7 mouse cellular contexts compared by ENCODE assay signal in genomic region chr3:157946843-157947358, GRCm38 (mm10). TPM values are rescaled to one million over a fixed set of nuclear protein-coding genes. Genes with fewer than 3 reads are reported as not detected.
DNase-seq lines count a peak whose midpoint lies in the region; ATAC-seq lines count a peak whose summit lies in the region.

Gene Ankrd13c (plus strand): TSS chr3:157947239.

- H3K4me1 ChIP-seq in embryonic facial prominence, embryonic 11.5 days (ENCODE audit: control insufficient read depth, insufficient read depth, low read length) = no peaks in the 10 kb centered on the region
- H3K4me1 ChIP-seq in limb, embryonic 10.5 days = peaks cover 10% of the 10 kb centered on the region; the same call in 1 of the 2 replicates
- H3K4me1 ChIP-seq in midbrain, embryonic 13.5 days (replicated peaks) = peaks cover 32% of the 10 kb centered on the region

- under 1% methylated on average over 38 of the region's 45 CpGs for WGBS in embryonic facial prominence, embryonic 11.5 days
- 0% methylated on average over 45 of the region's 45 CpGs for WGBS in limb, embryonic 10.5 days
- WGBS in midbrain, embryonic 13.5 days = under 1% methylated on average over 45 of the region's 45 CpGs

- peak within 1 kb of the TSS; percentile 94 for H3K9ac ChIP-seq in embryonic facial prominence, embryonic 11.5 days (replicated peaks; ENCODE audit: low read length)
- peak within 1 kb of the TSS; percentile 98 for H3K9ac ChIP-seq in midbrain, embryonic 13.5 days (replicated peaks)

- no peaks in the 10 kb centered on the region for H3K36me3 ChIP-seq in embryonic facial prominence, embryonic 11.5 days (replicated peaks; ENCODE audit: control insufficient read depth, insufficient read depth, low read depth, low read length)
- H3K36me3 ChIP-seq in limb, embryonic 10.5 days = peaks cover 14% of the 10 kb centered on the region
- 0 out of 2 replicates have a peak, but pooled peaks cover 5% of the 10 kb centered on the region for H3K36me3 ChIP-seq in midbrain, embryonic 13.5 days

- H3K27ac ChIP-seq in embryonic facial prominence, embryonic 11.5 days (replicated peaks; ENCODE audit: low read depth, low read length) = peak within 1 kb of the TSS; percentile 93
- peak within 1 kb of the TSS; percentile 91 for H3K27ac ChIP-seq in limb, embryonic 10.5 days
- H3K27ac ChIP-seq in midbrain, embryonic 13.5 days = peak within 1 kb of the TSS; percentile 98

- H3K9me3 ChIP-seq in embryonic facial prominence, embryonic 11.5 days (replicated peaks; ENCODE audit: control insufficient read depth, low read length) = no peaks in the 10 kb centered on the region
- H3K9me3 ChIP-seq in limb, embryonic 10.5 days (replicated peaks) = no peaks in the 10 kb centered on the region
- no peaks in the 10 kb centered on the region for H3K9me3 ChIP-seq in midbrain, embryonic 13.5 days

- no peaks in the 10 kb centered on the region for H3K27me3 ChIP-seq in embryonic facial prominence, embryonic 11.5 days (ENCODE audit: control insufficient read depth, insufficient read depth, low read length)
- no peaks in the 10 kb centered on the region for H3K27me3 ChIP-seq in limb, embryonic 10.5 days (ENCODE audit: low read depth, poor library complexity, severe bottlenecking)
- no peaks in the 10 kb centered on the region for H3K27me3 ChIP-seq in midbrain, embryonic 13.5 days

- H3K4me3 ChIP-seq in embryonic facial prominence, embryonic 11.5 days (ENCODE audit: low read depth, low read length) = peak within 1 kb of the TSS; percentile 96
- peak within 1 kb of the TSS; percentile 82 for H3K4me3 ChIP-seq in limb, embryonic 10.5 days
- peak within 1 kb of the TSS; percentile 99 for H3K4me3 ChIP-seq in midbrain, embryonic 13.5 days (replicated peaks)

- ATAC-seq in embryonic facial prominence, embryonic 11.5 days (replicated peaks; ENCODE audit: insufficient number of reproducible peaks, low FRiP score, low TSS enrichment, low read depth) = peak; percentile 98
- ATAC-seq in granulocyte monocyte progenitor cell, adult 5-6 weeks (replicated peaks; ENCODE audit: poor library complexity, severe bottlenecking) = peak; percentile 88
- peak; percentile 99 for ATAC-seq in midbrain, embryonic 13.5 days

- H3K4me2 ChIP-seq in embryonic facial prominence, embryonic 11.5 days (ENCODE audit: low read depth, low read length) = peak within 1 kb of the TSS; percentile 79
- H3K4me2 ChIP-seq in midbrain, embryonic 13.5 days (replicated peaks) = peak within 1 kb of the TSS; percentile 97

- peak; percentile 96 for DNase-seq in adrenal gland, postnatal 14 days
- DNase-seq in embryonic facial prominence, embryonic 11.5 days (ENCODE audit: low spot score) = peak; percentile 94
- DNase-seq in kidney, adult 11 months = peak; percentile 92
- peak; percentile 94 for DNase-seq in limb, embryonic 10.5 days (ENCODE audit: low spot score)
- peak; percentile 88 for DNase-seq in spleen, adult 12 weeks (ENCODE audit: low spot score)

RNA-seq across cellular contexts. Expression of gene Ankrd13c, which starts in this region (rescaled TPM):
- 72.2 and 78.7 TPM in 2 replicates for total RNA-seq in adrenal gland, postnatal 14 days (2021)
- polyA plus RNA-seq in embryonic facial prominence, embryonic 11.5 days (2014; fragmentation: Nextera tagmentation; extraction: Ambion mirVana) = 15.9 and 16.2 TPM in 2 replicates
- total RNA-seq in granulocyte monocyte progenitor cell, adult 5-6 weeks (2014; fragmentation: Nextera tagmentation) = 39.3 and 39.8 TPM in 2 replicates
- total RNA-seq in granulocyte monocyte progenitor cell, adult 5-6 weeks (2017) = 27.0 and 49.1 TPM in 2 replicates
- 16.5 and 17.9 TPM in 2 replicates for polyA plus RNA-seq in limb, embryonic 10.5 days (2016; fragmentation: Nextera tagmentation; extraction: Ambion mirVana)
- 21.3 and 22.3 TPM in 2 replicates for polyA plus RNA-seq in midbrain, embryonic 13.5 days (2015; fragmentation: Nextera tagmentation; extraction: Ambion mirVana)

Comparison
In these comparisons a context has a peak if more than half of its experiments do, and no peak if none do; other contexts are left out.
1. Peak in every context shown above with its lines: DNase-seq, ATAC-seq, H3K4me3 ChIP-seq and H3K27ac ChIP-seq.